Mouse (Mus musculus) neural tube, embryonic 13.5 days (tissue): ENCODE measurements around the gene Mettl9. TPM values are rescaled to one million over a fixed set of nuclear protein-coding genes. Genes with fewer than 3 reads are reported as not detected.

Source experiments
- ATAC-seq: fragments of 200-750 bp; cut with Nextera tagmentation; 2 replicates; pipeline ENCODE4 v1.8.0; 2017; ENCODE audit warnings: low read depth, mild to moderate bottlenecking, moderate TSS enrichment, moderate library complexity
- H3K27ac ChIP-seq: fragments of 300-500 bp; sonication (generic); replicated peaks from 2 replicates; pipeline ENCODE4 v1.5.1; 2015; ENCODE audit warnings: moderate library complexity, mild to moderate bottlenecking, inconsistent platforms
- H3K27me3 ChIP-seq: fragments of 300-500 bp; sonication (generic); 2 replicates; pipeline ENCODE4 v1.6.1; 2015; ENCODE audit warnings: mild to moderate bottlenecking, inconsistent platforms
- H3K36me3 ChIP-seq: fragments of 300-500 bp; sonication (generic); 2 replicates; pipeline ENCODE4 v1.6.1; 2015; ENCODE audit warnings: mild to moderate bottlenecking, inconsistent platforms
- H3K4me1 ChIP-seq: fragments of 300-500 bp; sonication (generic); replicated peaks from 2 replicates; pipeline ENCODE4 v1.6.1; 2015; ENCODE audit warnings: inconsistent platforms
- H3K4me2 ChIP-seq: fragments of 300-500 bp; sonication (generic); 2 replicates; pipeline ENCODE4 v1.6.1; 2015; ENCODE audit warnings: inconsistent platforms, mild to moderate bottlenecking, moderate library complexity
- H3K4me3 ChIP-seq: fragments of 300-500 bp; sonication (generic); 2 replicates; pipeline ENCODE4 v1.5.1; 2015; ENCODE audit warnings: mild to moderate bottlenecking, inconsistent platforms
- H3K9ac ChIP-seq: fragments of 300-500 bp; sonication (generic); 2 replicates; pipeline ENCODE4 v1.6.1; 2015; ENCODE audit warnings: moderate library complexity, mild to moderate bottlenecking, inconsistent platforms
- H3K9me3 ChIP-seq: fragments of 300-500 bp; sonication (generic); 2 replicates; pipeline ENCODE4 v1.6.1; 2016; ENCODE audit warnings: inconsistent platforms
- WGBS: fragments of 180-500 bp; shearing (Covaris S2); methylation state at CpG from one replicate; pipeline ENCODE4 v1.1.7; 2015; 5-methylcytosine and 5-hydroxymethylcytosine counted together
- polyA plus RNA-seq: library from polyadenylated mRNA; unstranded; fragments of >200 nt; fragmentation: Nextera tagmentation; extraction: Ambion mirVana; gene quantifications from 2 replicates; pipeline ENCODE4 v1.2.1, GENCODE M21; 2015

Mettl9 gene
- polyA plus RNA-seq, result 190 and 205 TPM in 2 replicates

DNA sequence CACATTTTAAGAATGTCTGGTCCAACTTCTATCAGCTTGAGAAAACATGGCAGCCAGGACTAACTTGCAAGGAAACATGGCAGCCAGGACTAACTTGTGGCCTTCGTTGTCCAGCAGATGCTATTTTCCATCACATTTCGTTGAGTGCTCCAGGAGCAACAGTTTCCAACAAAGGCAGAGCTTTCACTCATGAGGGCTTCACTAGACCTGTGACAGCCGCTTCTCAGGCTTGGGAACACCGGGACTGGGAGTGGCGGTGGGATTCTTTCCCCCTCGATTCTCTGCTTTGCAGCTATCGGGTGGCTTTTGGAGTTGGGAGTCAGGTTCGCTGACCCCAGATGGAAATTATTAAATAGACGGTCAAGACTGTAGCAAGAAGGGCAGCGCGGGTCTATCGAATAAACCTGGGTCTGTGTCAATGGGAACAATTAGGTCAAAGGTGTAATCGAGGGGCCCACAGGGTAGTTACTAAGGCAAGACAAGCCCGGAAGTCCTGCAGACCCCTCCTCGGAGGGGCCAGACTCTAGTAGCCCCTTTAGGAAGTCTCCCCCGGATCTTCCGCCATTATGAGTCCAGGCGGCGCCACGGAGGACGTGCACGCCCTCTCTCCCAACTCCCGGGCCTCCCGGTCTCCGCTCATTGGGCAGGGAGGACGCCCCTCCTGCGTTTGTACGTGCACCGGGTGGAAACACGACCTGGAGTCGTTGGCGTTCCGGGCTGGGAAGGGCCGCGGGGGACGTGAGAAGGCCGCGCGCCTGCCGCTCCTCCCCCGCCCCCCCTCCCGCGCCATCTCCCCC lies at the start of gene Mettl9:
Gene Mettl9, plus strand, starts transcription at position 590 of the 797 bp plus-strand sequence.
- H3K4me3 ChIP-seq, result peak within 1 kb of the TSS; percentile 96
- peaks cover 38% of the 10 kb centered on the region for H3K4me1 ChIP-seq
- peaks cover 22% of the 10 kb centered on the region for H3K27me3 ChIP-seq
- 1% methylated on average over 40 of the region's 43 CpGs for WGBS
- no peaks in the 10 kb centered on the region for H3K36me3 ChIP-seq
- H3K9ac ChIP-seq, result peak within 1 kb of the TSS; percentile 98
- peak; percentile 97 for ATAC-seq
- H3K4me2 ChIP-seq, result peak within 1 kb of the TSS; percentile 83
- peak within 1 kb of the TSS; percentile 99 for H3K27ac ChIP-seq
- no peaks in the 10 kb centered on the region for H3K9me3 ChIP-seq

DNA sequence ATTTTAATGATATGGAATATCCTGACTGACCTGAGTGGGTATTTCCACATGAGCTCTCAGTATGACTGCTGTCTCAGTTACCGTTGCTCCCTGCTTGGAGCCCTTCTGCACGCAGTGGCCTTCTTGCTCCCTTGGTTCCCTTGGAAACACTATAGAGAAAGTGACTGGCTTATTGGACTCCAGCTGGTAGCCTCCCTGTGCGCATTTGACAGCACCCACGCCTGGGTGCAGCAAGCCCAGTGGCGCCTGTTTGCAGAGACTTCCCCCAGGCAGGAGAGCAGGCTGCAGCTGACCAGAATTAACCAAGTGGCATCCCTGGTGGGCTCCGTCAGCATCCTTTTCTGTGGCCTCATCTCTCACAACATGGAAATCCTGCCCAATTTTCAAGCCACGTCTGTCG lies 43.1 kb upstream of the Mettl9 start:
- no peak for ATAC-seq
- no peaks in the 10 kb centered on the region for H3K4me1 ChIP-seq
- 66% methylated on average over 8 of the region's 8 CpGs for WGBS
- H3K4me2 ChIP-seq, result no peak overlapping the region
- no peak overlapping the region for H3K27ac ChIP-seq
- H3K4me3 ChIP-seq, result no peak overlapping the region
- H3K36me3 ChIP-seq, result no peaks in the 10 kb centered on the region
- no peak overlapping the region for H3K9ac ChIP-seq
- no peaks in the 10 kb centered on the region for H3K27me3 ChIP-seq
- H3K9me3 ChIP-seq, result no peaks in the 10 kb centered on the region

DNA sequence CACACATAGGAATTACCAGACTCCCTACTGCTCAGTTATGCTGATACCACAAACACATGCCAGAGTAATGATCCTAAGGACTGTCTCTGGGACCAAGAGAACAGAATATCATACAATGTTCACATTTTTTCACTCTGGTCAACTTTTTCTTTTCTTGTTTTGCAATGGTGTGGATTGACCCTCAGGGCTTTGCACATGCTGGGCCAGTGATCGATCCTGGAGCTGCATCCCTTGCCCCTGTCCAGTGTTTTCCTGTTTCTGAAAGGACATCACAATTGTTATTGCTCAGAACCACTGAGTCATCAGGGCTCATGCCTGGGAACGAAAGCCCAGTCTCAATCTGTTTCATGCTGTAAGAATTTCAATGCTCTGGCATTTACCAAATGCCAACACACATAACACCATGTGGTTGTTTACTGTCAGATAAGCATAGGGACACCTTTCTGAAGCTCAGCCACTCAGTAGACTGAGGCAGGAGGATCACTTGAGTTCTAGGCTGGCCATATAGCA lies 35.2 kb upstream of the Mettl9 start:
- Histone ChIP-seq H3K27me3 (no peaks in the 10 kb centered on the region), H3K27ac (no peak overlapping the region), H3K9ac (no peak overlapping the region), H3K9me3 (no peaks in the 10 kb centered on the region), H3K36me3 (no peaks in the 10 kb centered on the region), H3K4me2 (no peak overlapping the region), H3K4me1 (no peaks in the 10 kb centered on the region), H3K4me3 (no peak overlapping the region)
- ATAC-seq, result no peak
- 76% methylated on average over 2 of the region's 2 CpGs for WGBS

- H3K9me3 ChIP-seq, result no peaks in the 10 kb centered on the region
- no peak for ATAC-seq
- H3K4me3 ChIP-seq, result no peak overlapping the region
- H3K36me3 ChIP-seq, result no peaks in the 10 kb centered on the region
- H3K27me3 ChIP-seq, result no peaks in the 10 kb centered on the region
- WGBS, result 74% methylated on average over 3 of the region's 3 CpGs
- no peak overlapping the region for H3K27ac ChIP-seq
- no peaks in the 10 kb centered on the region for H3K4me1 ChIP-seq
- no peak overlapping the region for H3K9ac ChIP-seq
- no peak overlapping the region for H3K4me2 ChIP-seq
These were observed 34.0 kb upstream of the Mettl9 start for GRCm38 (mm10) chr7:121000065-121000822.

DNA sequence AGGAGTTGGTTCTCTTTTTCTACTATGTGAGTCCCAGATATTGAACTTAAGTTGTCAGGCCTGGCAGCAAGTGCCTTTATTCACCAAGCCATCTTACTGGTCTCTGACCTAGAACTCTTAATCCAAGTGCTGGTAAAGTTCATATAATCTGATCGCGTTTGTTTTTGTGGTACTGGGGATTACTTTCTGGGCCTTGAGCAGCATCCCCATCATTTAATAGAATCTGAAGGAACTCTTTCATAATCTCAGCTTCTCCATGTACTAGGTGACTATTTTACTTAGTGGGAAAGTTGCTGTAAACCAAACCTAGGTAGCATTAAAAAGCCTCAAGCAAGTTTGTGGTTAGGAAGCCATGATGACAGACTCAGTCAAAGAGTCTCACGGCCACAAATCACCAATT lies 32.4 kb upstream of the Mettl9 start:
- no peak for ATAC-seq
- Histone ChIP-seq H3K4me1 (no peaks in the 10 kb centered on the region), H3K9ac (no peak overlapping the region), H3K36me3 (no peaks in the 10 kb centered on the region), H3K4me2 (no peak overlapping the region), H3K27ac (no peak overlapping the region), H3K9me3 (no peaks in the 10 kb centered on the region), H3K4me3 (no peak overlapping the region), H3K27me3 (no peaks in the 10 kb centered on the region)
- 82% methylated on average over 3 of the region's 3 CpGs for WGBS

DNA sequence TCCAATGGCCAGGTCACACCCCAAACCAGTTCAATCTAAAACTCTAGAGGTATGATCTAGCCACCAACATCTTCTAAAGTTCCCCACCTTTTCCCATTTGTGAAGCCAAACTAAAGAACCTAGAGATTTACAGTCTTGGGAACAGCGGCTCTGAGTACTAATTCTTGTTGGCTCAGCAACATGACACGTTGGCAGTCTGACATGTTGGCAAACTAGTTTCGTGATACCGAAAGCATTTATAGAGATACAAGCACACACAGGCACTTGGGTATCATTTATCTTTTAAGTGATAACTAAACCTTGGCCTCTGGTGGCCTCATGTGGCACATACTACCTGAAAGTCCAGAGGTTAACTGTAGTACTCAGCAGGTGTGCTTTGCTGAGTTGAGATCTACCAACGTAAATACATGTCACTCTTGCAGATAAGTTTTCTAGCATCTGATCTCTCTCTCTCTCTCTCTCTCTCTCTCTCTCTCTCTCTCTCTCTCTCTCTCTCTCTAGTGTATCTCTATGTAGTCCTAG lies 31.8 kb upstream of the Mettl9 start:
- Histone ChIP-seq H3K4me1 (no peaks in the 10 kb centered on the region), H3K4me2 (no peak overlapping the region), H3K9me3 (no peaks in the 10 kb centered on the region), H3K27ac (no peak overlapping the region), H3K36me3 (no peaks in the 10 kb centered on the region), H3K27me3 (no peaks in the 10 kb centered on the region), H3K4me3 (no peak overlapping the region), H3K9ac (no peak overlapping the region)
- WGBS, result 86% methylated on average over 5 of the region's 5 CpGs
- ATAC-seq, result no peak

- no peak for ATAC-seq
- Histone ChIP-seq H3K4me3 (no peak overlapping the region), H3K4me2 (no peak overlapping the region), H3K36me3 (no peaks in the 10 kb centered on the region), H3K9me3 (no peaks in the 10 kb centered on the region), H3K27ac (no peak overlapping the region), H3K4me1 (no peaks in the 10 kb centered on the region), H3K9ac (no peak overlapping the region), H3K27me3 (no peaks in the 10 kb centered on the region)
- 75% methylated on average over 4 of the region's 4 CpGs for WGBS
These were observed 30.3 kb upstream of the Mettl9 start for GRCm38 (mm10) chr7:121003793-121004418.

DNA sequence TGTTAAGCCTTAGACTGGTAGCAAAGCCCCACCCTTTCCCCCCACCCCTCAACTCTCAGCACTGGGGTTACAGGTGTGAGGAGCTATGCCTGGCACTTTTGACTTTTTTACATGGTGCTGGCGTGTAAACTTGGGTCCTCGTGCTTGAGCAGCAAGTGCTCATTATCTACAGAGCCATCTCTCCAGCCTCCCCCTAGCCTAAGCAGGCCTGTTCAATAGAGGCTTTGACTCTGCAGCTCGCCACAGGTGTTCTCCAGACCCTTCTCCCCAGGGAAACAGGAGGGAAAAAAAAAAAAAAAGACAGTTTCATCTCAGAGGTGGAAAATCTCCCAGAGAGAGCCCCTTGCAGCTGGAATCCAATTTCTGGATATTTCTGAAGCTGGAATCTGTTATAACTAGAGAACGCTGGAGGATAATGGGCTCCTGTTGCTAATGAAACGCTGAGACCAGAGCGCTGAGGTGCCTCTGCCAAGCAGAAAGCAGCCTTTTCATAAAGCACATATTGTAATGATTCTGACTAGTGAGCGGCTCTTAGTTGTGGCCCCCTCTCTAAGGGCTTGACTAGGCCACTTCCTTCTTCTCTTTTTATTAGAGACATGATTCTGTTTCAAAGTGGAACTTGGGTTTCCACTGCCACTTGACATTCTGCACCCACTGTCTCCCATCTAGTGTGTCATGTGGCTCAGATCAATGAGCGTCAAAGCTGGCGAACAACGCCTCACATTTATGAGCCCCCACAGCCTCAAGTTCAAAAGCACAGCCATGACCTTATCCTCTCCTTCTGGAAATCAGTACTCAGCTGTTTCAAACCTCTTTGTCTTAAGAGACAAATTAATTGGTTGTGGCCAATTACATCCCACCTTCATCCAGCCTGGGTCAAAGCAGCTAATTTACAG lies 22.2 kb upstream of the Mettl9 start:
- H3K4me3 ChIP-seq, result no peak overlapping the region
- H3K36me3 ChIP-seq, result no peaks in the 10 kb centered on the region
- no peak overlapping the region for H3K9ac ChIP-seq
- no peak overlapping the region for H3K4me2 ChIP-seq
- H3K27ac ChIP-seq, result no peak overlapping the region
- WGBS, result 57% methylated on average over 10 of the region's 10 CpGs
- no peaks in the 10 kb centered on the region for H3K27me3 ChIP-seq
- H3K4me1 ChIP-seq, result no peaks in the 10 kb centered on the region; the same call in 1 of the 2 replicates
- ATAC-seq, result no peak
- no peaks in the 10 kb centered on the region for H3K9me3 ChIP-seq

DNA sequence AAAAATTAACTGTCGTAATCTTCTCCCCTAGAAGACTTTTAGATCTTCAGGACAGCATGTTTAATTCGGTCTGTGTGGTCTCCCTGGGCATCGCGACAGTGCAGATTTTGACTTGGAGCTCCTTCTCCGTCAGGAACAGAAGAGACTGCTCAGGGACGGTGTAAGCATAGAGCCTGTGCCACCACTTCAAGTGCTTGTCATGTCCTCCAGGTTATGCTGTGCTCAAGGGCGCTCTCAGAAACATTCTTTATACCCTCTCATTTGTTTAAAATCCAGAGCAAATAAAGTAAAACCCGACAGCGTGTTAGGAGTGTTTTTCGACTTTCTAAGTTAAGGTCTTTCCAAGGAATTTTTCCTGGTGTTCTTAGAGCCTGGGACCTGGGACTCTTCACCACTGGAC lies 19.8 kb upstream of the Mettl9 start:
- Histone ChIP-seq H3K9ac (no peak overlapping the region), H3K27me3 (no peaks in the 10 kb centered on the region), H3K4me3 (no peak overlapping the region), H3K36me3 (no peaks in the 10 kb centered on the region), H3K9me3 (no peaks in the 10 kb centered on the region), H3K27ac (no peak overlapping the region), H3K4me2 (no peak overlapping the region), H3K4me1 (no peaks in the 10 kb centered on the region; the same call in 1 of the 2 replicates)
- WGBS, result 94% methylated on average over 10 of the region's 10 CpGs
- ATAC-seq, result no peak

DNA sequence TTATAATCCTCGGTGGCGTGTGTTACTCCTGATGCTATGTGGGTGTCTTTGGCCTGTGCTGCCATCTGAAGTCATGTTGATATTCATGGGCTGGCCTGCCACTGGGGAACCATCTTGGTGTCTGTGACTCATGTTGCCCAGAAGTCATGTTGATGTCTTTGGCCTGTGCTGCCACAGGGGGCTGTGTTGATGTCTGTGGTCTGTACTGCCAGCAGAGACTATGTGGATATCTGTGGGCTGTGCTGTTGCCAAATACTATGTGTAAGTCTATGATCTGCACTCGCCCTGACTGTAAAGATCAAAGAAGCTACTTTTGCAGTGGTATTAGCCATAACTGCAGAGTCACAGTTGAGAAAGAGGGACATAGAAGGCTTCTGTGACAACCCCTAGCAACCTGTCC lies 15.5 kb upstream of the Mettl9 start:
- no peak overlapping the region for H3K4me2 ChIP-seq
- H3K9me3 ChIP-seq, result no peaks in the 10 kb centered on the region
- no peaks in the 10 kb centered on the region for H3K36me3 ChIP-seq
- no peaks in the 10 kb centered on the region for H3K27me3 ChIP-seq
- H3K9ac ChIP-seq, result no peak overlapping the region
- WGBS, result 96% methylated on average over 3 of the region's 3 CpGs
- H3K4me1 ChIP-seq, result no peaks in the 10 kb centered on the region
- no peak for ATAC-seq
- no peak overlapping the region for H3K27ac ChIP-seq
- no peak overlapping the region for H3K4me3 ChIP-seq

GRCm38 (mm10) chr7:121020277-121020676 lies 14.0 kb upstream of the Mettl9 start:
- Histone ChIP-seq H3K27ac (no peak overlapping the region), H3K27me3 (no peaks in the 10 kb centered on the region), H3K9me3 (no peaks in the 10 kb centered on the region), H3K4me2 (no peak overlapping the region), H3K4me1 (no peaks in the 10 kb centered on the region), H3K9ac (no peak overlapping the region), H3K4me3 (no peak overlapping the region), H3K36me3 (no peaks in the 10 kb centered on the region)
- ATAC-seq, result no peak
- WGBS, result 43% methylated on average over 8 of the region's 8 CpGs
